Mouse (Mus musculus): Measurements from ENCODE around the gene Dot1l. TPM values are rescaled to one million over a fixed set of nuclear protein-coding genes. Genes with fewer than 3 reads are reported as not detected.

Gene Dot1l
- polyA plus RNA-seq, 1 experiment from 2014 or later: 26.3 TPM

GRCm38 (mm10) chr10:80829359-80830278 lies 74.6 kb downstream of the Dot1l start:
- Histone ChIP-seq H3K4me2 (replicated peaks) (no peak overlapping the region), H3K4me3 (no peak overlapping the region), H3K9me3 (0 out of 2 replicates have a peak, but pooled peaks cover under 1% of the 10 kb centered on the region), H3K27me3 (replicated peaks) (peaks cover 16% of the 10 kb centered on the region), H3K4me1 (peaks cover 35% of the 10 kb centered on the region), H3K36me3 (peaks cover 22% of the 10 kb centered on the region), H3K27ac (no peak overlapping the region), H3K9ac (no peak overlapping the region)
- WGBS: 78% methylated on average over 1 of the region's 1 CpGs
- no peak for ATAC-seq (ENCODE audit: low FRiP score, low read depth)

- Histone ChIP-seq H3K27me3 (replicated peaks) (peaks cover 32% of the 10 kb centered on the region), H3K4me2 (replicated peaks) (peak overlapping the region; percentile 16; the same call in 1 of the 2 replicates), H3K36me3 (peaks cover 22% of the 10 kb centered on the region), H3K27ac (no peak overlapping the region), H3K4me1 (peaks cover 35% of the 10 kb centered on the region), H3K9me3 (0 out of 2 replicates have a peak, but pooled peaks cover 6% of the 10 kb centered on the region), H3K4me3 (no peak overlapping the region; the same call in 1 of the 2 replicates), H3K9ac (no peak overlapping the region)
- 2% methylated on average over 9 of the region's 9 CpGs for WGBS
- no peak for ATAC-seq (ENCODE audit: low FRiP score, low read depth)
Measured at GRCm38 (mm10) chr10:80831136-80831535, 76.1 kb downstream of the Dot1l start.

DNA sequence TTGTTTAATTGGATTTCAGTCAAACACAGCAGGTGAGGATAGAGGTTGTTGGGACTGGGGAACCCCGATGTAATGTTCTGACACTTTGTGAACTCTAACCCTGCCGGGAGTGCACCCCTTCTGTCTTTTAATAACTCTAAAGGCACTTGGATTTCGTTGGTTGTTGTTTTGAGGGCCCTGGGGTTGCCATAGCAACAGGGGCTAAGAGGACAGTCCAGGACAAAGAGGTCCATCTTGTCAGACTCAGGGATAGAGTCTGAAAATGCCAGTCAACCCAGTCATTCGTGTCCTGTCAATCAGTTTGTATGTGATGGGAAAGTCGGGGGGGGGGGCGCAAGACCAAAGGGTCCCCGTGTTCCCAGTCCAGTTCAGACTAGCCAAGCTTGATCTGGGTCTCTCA lies 77.8 kb downstream of the Dot1l start:
- 0 out of 2 replicates have a peak, but pooled peaks cover 6% of the 10 kb centered on the region for H3K9me3 ChIP-seq
- no peak overlapping the region for H3K4me3 ChIP-seq
- H3K36me3 ChIP-seq: peaks cover 22% of the 10 kb centered on the region
- ATAC-seq (ENCODE audit: low FRiP score, low read depth): no peak
- peaks cover 36% of the 10 kb centered on the region for H3K27me3 ChIP-seq (replicated peaks)
- H3K4me2 ChIP-seq (replicated peaks): no peak overlapping the region
- whole genome bisulfite sequencing: 58% methylated on average over 7 of the region's 7 CpGs
- no peak overlapping the region for H3K9ac ChIP-seq
- no peak overlapping the region for H3K27ac ChIP-seq
- H3K4me1 ChIP-seq: peaks cover 29% of the 10 kb centered on the region

- peaks cover 36% of the 10 kb centered on the region for H3K27me3 ChIP-seq (replicated peaks)
- H3K9ac ChIP-seq: no peak overlapping the region; the same call in 1 of the 2 replicates
- ATAC-seq (ENCODE audit: low FRiP score, low read depth): no peak
Measured at GRCm38 (mm10) chr10:80835617-80836016, 80.6 kb downstream of the Dot1l start.

DNA sequence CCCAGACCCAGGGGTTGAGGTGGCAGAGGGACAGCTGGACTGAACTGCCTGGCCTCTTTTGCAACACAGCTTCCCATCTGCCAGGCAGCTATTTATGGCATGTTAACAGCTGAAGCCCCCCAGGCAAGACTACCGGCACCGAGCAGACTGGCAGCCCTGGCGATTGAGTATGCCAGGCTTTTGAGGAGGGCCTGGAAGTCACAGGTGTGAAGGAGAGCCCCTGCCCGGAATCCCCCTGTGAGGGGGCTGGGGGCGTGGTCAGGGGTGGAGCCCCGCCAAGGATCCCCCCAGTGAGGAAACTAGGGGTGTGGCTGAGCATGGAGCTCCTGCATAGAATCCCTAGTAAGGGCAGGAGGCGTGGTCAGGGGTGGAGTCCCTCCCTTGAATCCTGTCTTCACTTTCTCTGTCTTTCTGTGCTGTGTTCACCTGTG lies 82.0 kb downstream of the Dot1l start:
- Histone ChIP-seq H3K36me3 (no peaks in the 10 kb centered on the region; the same call in 1 of the 2 replicates), H3K4me2 (replicated peaks) (no peak overlapping the region), H3K4me3 (no peak overlapping the region), H3K27me3 (replicated peaks) (peaks cover 42% of the 10 kb centered on the region), H3K9ac (no peak overlapping the region), H3K4me1 (no peaks in the 10 kb centered on the region; the same call in 1 of the 2 replicates), H3K27ac (no peak overlapping the region), H3K9me3 (0 out of 2 replicates have a peak, but pooled peaks cover 6% of the 10 kb centered on the region)
- ATAC-seq (ENCODE audit: low FRiP score, low read depth): no peak
- 44% methylated on average over 7 of the region's 7 CpGs for WGBS

More at GRCm38 (mm10) chr10:80835617-80836016, 80.6 kb downstream of the Dot1l start:
- Histone ChIP-seq H3K4me2 (replicated peaks) (peak overlapping the region; percentile 25), H3K36me3 (peaks cover 3% of the 10 kb centered on the region; the same call in 1 of the 2 replicates), H3K4me3 (no peak overlapping the region), H3K9me3 (0 out of 2 replicates have a peak, but pooled peaks cover 6% of the 10 kb centered on the region), H3K4me1 (peaks cover 7% of the 10 kb centered on the region), H3K27ac (no peak overlapping the region)
- WGBS: 53% methylated on average over 30 of the region's 30 CpGs

DNA sequence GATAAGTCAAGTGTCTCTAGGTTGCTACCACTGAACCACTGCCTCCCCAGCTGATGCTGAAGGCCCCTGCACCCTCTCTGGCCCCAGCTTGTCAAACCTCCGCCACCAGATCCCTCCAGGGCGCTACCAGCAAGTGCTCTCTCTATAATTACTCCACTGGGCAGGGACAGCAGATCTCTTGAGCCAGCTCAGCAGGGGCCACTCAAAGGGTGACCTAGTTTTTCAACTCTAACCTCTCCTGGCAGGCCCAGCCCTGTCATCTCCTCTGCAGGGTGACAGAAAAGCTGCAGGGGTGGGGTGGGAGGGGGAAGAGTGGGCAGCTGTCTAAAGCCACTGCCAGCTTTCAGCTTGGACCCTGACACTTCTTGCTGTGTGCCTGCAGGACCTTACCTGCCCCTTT lies 82.8 kb downstream of the Dot1l start:
- H3K9ac ChIP-seq: 0 out of 2 replicates have a peak overlapping the region, but pooled peaks have one; percentile 14
- 0 out of 2 replicates have a peak, but pooled peaks cover 6% of the 10 kb centered on the region for H3K9me3 ChIP-seq
- 16% methylated on average over 2 of the region's 2 CpGs for WGBS
- H3K4me3 ChIP-seq: no peak overlapping the region
- no peaks in the 10 kb centered on the region; the same call in 1 of the 2 replicates for H3K4me1 ChIP-seq
- H3K36me3 ChIP-seq: no peaks in the 10 kb centered on the region
- H3K4me2 ChIP-seq (replicated peaks): no peak overlapping the region
- no peak overlapping the region for H3K27ac ChIP-seq
- no peak for ATAC-seq (ENCODE audit: low FRiP score, low read depth)
- H3K27me3 ChIP-seq (replicated peaks): peaks cover 50% of the 10 kb centered on the region

GRCm38 (mm10) chr10:80838346-80838912 lies 83.4 kb downstream of the Dot1l start:
- Histone ChIP-seq H3K4me2 (replicated peaks) (no peak overlapping the region), H3K36me3 (no peaks in the 10 kb centered on the region), H3K27me3 (replicated peaks) (peaks cover 52% of the 10 kb centered on the region), H3K4me1 (peaks cover 4% of the 10 kb centered on the region; the same call in 1 of the 2 replicates), H3K4me3 (no peak overlapping the region), H3K9me3 (0 out of 2 replicates have a peak, but pooled peaks cover 6% of the 10 kb centered on the region), H3K27ac (no peak overlapping the region), H3K9ac (no peak overlapping the region)
- ATAC-seq (ENCODE audit: low FRiP score, low read depth): no peak
- 68% methylated on average over 2 of the region's 2 CpGs for WGBS

- ATAC-seq (ENCODE audit: low FRiP score, low read depth): no peak
- Histone ChIP-seq H3K9ac (0 out of 2 replicates have a peak overlapping the region, but pooled peaks have one; percentile 9), H3K4me1 (peaks cover 11% of the 10 kb centered on the region), H3K27me3 (replicated peaks) (peaks cover 52% of the 10 kb centered on the region), H3K4me3 (no peak overlapping the region), H3K36me3 (no peaks in the 10 kb centered on the region), H3K9me3 (0 out of 2 replicates have a peak, but pooled peaks cover 3% of the 10 kb centered on the region), H3K27ac (no peak overlapping the region), H3K4me2 (replicated peaks) (no peak overlapping the region)
- 61% methylated on average over 6 of the region's 6 CpGs for WGBS
Measured at GRCm38 (mm10) chr10:80839848-80840247, 84.8 kb downstream of the Dot1l start.

GRCm38 (mm10) chr10:80841685-80842084 lies 86.7 kb downstream of the Dot1l start:
- ATAC-seq (ENCODE audit: low FRiP score, low read depth): no peak
- 88% methylated on average over 2 of the region's 2 CpGs for WGBS
- H3K9ac ChIP-seq: no peak overlapping the region
- no peaks in the 10 kb centered on the region for H3K36me3 ChIP-seq
- H3K27me3 ChIP-seq (replicated peaks): peaks cover 48% of the 10 kb centered on the region
- H3K4me3 ChIP-seq: no peak overlapping the region
- H3K9me3 ChIP-seq: no peaks in the 10 kb centered on the region
- peaks cover 11% of the 10 kb centered on the region for H3K4me1 ChIP-seq
- H3K27ac ChIP-seq: no peak overlapping the region
- no peak overlapping the region for H3K4me2 ChIP-seq (replicated peaks)

- H3K27me3 ChIP-seq (replicated peaks): peaks cover 48% of the 10 kb centered on the region
Measured at GRCm38 (mm10) chr10:80842334-80842733, 87.3 kb downstream of the Dot1l start.

GRCm38 (mm10) chr10:80843087-80843930 lies 88.3 kb downstream of the Dot1l start:
- peaks cover 11% of the 10 kb centered on the region for H3K4me1 ChIP-seq
- no peak for ATAC-seq (ENCODE audit: low FRiP score, low read depth)
- H3K9ac ChIP-seq: peak overlapping the region; percentile 53
- WGBS: 10% methylated on average over 32 of the region's 32 CpGs
- H3K27ac ChIP-seq: no peak overlapping the region
- no peaks in the 10 kb centered on the region for H3K36me3 ChIP-seq
- H3K4me3 ChIP-seq: peak overlapping the region; percentile 38
- H3K27me3 ChIP-seq (replicated peaks): peaks cover 45% of the 10 kb centered on the region
- no peaks in the 10 kb centered on the region for H3K9me3 ChIP-seq
- H3K4me2 ChIP-seq (replicated peaks): peak overlapping the region; percentile 75

More at GRCm38 (mm10) chr10:80842334-80842733, 87.3 kb downstream of the Dot1l start:
- H3K27ac ChIP-seq: no peak overlapping the region
- no peak overlapping the region for H3K9ac ChIP-seq
- H3K4me2 ChIP-seq (replicated peaks): no peak overlapping the region
- no peak for ATAC-seq (ENCODE audit: low FRiP score, low read depth)
- H3K4me1 ChIP-seq: peaks cover 11% of the 10 kb centered on the region
- no peak overlapping the region for H3K4me3 ChIP-seq
- 84% methylated on average over 15 of the region's 15 CpGs for WGBS
- no peaks in the 10 kb centered on the region for H3K9me3 ChIP-seq
- H3K36me3 ChIP-seq: no peaks in the 10 kb centered on the region

All from neural tube, embryonic 12.5 days (tissue).